Mouse (Mus musculus): ENCODE data around the gene Gab2. TPM values are rescaled to one million over a fixed set of nuclear protein-coding genes. Genes with fewer than 3 reads are reported as not detected.

The Gab2 gene
- polyA plus RNA-seq, 1 experiment, result 9.2 TPM

- Histone ChIP-seq H3K4me3 (replicated peaks; ENCODE audit: control insufficient read depth, low read depth, low read length) (no peak overlapping the region), H3K4me1 (ENCODE audit: control insufficient read depth, insufficient read depth, low read length) (no peaks in the 10 kb centered on the region), H3K27ac (ENCODE audit: control insufficient read depth, insufficient read depth, low read depth, low read length, poor library complexity) (no peak overlapping the region)
- 79% methylated on average over 5 of the region's 5 CpGs for WGBS
- TF ChIP-seq CTCF (IDR thresholded peaks at IDR 0.05; ENCODE audit: control insufficient read depth, insufficient read depth, low read length), result no peak
- no peak for TF ChIP-seq POLR2A (IDR thresholded peaks at IDR 0.05; ENCODE audit: borderline replicate concordance, control insufficient read depth, low read depth, low read length)
These were observed 267.4 kb downstream of the Gab2 start for GRCm38 (mm10) chr7:97348836-97349235.

GRCm38 (mm10) chr7:97349438-97349837 lies 268.1 kb downstream of the Gab2 start:
- no peak overlapping the region for H3K27ac ChIP-seq (ENCODE audit: control insufficient read depth, insufficient read depth, low read depth, low read length, poor library complexity)
- H3K4me1 ChIP-seq (ENCODE audit: control insufficient read depth, insufficient read depth, low read length), result no peaks in the 10 kb centered on the region
- no peak for TF ChIP-seq POLR2A (IDR thresholded peaks at IDR 0.05; ENCODE audit: borderline replicate concordance, control insufficient read depth, low read depth, low read length)
- no peak for TF ChIP-seq CTCF (IDR thresholded peaks at IDR 0.05; ENCODE audit: control insufficient read depth, insufficient read depth, low read length)
- no peak overlapping the region for H3K4me3 ChIP-seq (replicated peaks; ENCODE audit: control insufficient read depth, low read depth, low read length)
- WGBS, result 84% methylated on average over 6 of the region's 6 CpGs

GRCm38 (mm10) chr7:97350891-97351290 lies 269.5 kb downstream of the Gab2 start:
- H3K27ac ChIP-seq (ENCODE audit: control insufficient read depth, insufficient read depth, low read depth, low read length, poor library complexity), result no peak overlapping the region
- TF ChIP-seq POLR2A (IDR thresholded peaks at IDR 0.05; ENCODE audit: borderline replicate concordance, control insufficient read depth, low read depth, low read length), result no peak
- no peak for TF ChIP-seq CTCF (IDR thresholded peaks at IDR 0.05; ENCODE audit: control insufficient read depth, insufficient read depth, low read length)
- H3K4me1 ChIP-seq (ENCODE audit: control insufficient read depth, insufficient read depth, low read length), result no peaks in the 10 kb centered on the region; the same call in 1 of the 2 replicates
- 90% methylated on average over 5 of the region's 5 CpGs for WGBS
- no peak overlapping the region for H3K4me3 ChIP-seq (replicated peaks; ENCODE audit: control insufficient read depth, low read depth, low read length)

GRCm38 (mm10) chr7:97351792-97352513 lies 270.6 kb downstream of the Gab2 start:
- 81% methylated on average over 11 of the region's 11 CpGs for WGBS
- no peaks in the 10 kb centered on the region; the same call in 1 of the 2 replicates for H3K4me1 ChIP-seq (ENCODE audit: control insufficient read depth, insufficient read depth, low read length)
- TF ChIP-seq POLR2A (IDR thresholded peaks at IDR 0.05; ENCODE audit: borderline replicate concordance, control insufficient read depth, low read depth, low read length) (no peak), CTCF (IDR thresholded peaks at IDR 0.05; ENCODE audit: control insufficient read depth, insufficient read depth, low read length) (no peak)
- no peak overlapping the region for H3K27ac ChIP-seq (ENCODE audit: control insufficient read depth, insufficient read depth, low read depth, low read length, poor library complexity)
- H3K4me3 ChIP-seq (replicated peaks; ENCODE audit: control insufficient read depth, low read depth, low read length), result no peak overlapping the region

DNA sequence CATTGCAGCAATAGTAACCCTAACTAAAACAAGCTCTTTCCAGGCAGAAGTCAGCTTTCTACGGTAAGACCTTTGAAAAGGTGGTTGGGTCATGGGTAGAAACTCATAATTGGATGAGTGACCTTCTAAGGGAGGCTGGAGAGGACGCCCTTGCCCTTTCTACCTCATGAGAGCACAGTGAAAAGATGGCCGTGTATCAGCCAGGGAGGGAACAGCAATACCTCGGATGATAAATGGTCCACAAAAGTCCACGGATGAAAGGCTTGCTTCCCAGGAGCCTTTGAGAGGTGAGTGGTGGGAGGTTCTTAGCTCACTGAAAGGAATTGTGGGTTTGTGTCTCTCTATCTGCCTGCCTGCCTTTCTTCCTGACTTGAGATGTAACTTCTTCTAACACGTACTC lies 272.0 kb downstream of the Gab2 start:
- TF ChIP-seq CTCF (IDR thresholded peaks at IDR 0.05; ENCODE audit: control insufficient read depth, insufficient read depth, low read length) (no peak), POLR2A (IDR thresholded peaks at IDR 0.05; ENCODE audit: borderline replicate concordance, control insufficient read depth, low read depth, low read length) (no peak)
- no peaks in the 10 kb centered on the region; the same call in 1 of the 2 replicates for H3K4me1 ChIP-seq (ENCODE audit: control insufficient read depth, insufficient read depth, low read length)
- H3K4me3 ChIP-seq (replicated peaks; ENCODE audit: control insufficient read depth, low read depth, low read length), result no peak overlapping the region
- H3K27ac ChIP-seq (ENCODE audit: control insufficient read depth, insufficient read depth, low read depth, low read length, poor library complexity), result no peak overlapping the region
- WGBS, result 81% methylated on average over 6 of the region's 6 CpGs

- TF ChIP-seq POLR2A (IDR thresholded peaks at IDR 0.05; ENCODE audit: borderline replicate concordance, control insufficient read depth, low read depth, low read length), result no peak
- TF ChIP-seq CTCF (IDR thresholded peaks at IDR 0.05; ENCODE audit: control insufficient read depth, insufficient read depth, low read length), result no peak
- no peaks in the 10 kb centered on the region; the same call in 1 of the 2 replicates for H3K4me1 ChIP-seq (ENCODE audit: control insufficient read depth, insufficient read depth, low read length)
- H3K4me3 ChIP-seq (replicated peaks; ENCODE audit: control insufficient read depth, low read depth, low read length), result no peak overlapping the region
- 40% methylated on average over 13 of the region's 13 CpGs for WGBS
- H3K27ac ChIP-seq (ENCODE audit: control insufficient read depth, insufficient read depth, low read depth, low read length, poor library complexity), result peak overlapping the region; percentile 57
These were observed 273.9 kb downstream of the Gab2 start for GRCm38 (mm10) chr7:97355068-97355841.

- Histone ChIP-seq H3K27ac (ENCODE audit: control insufficient read depth, insufficient read depth, low read depth, low read length, poor library complexity) (no peak overlapping the region; the same call in 1 of the 2 replicates), H3K4me3 (replicated peaks; ENCODE audit: control insufficient read depth, low read depth, low read length) (no peak overlapping the region), H3K4me1 (ENCODE audit: control insufficient read depth, insufficient read depth, low read length) (no peaks in the 10 kb centered on the region; the same call in 1 of the 2 replicates)
- TF ChIP-seq POLR2A (IDR thresholded peaks at IDR 0.05; ENCODE audit: borderline replicate concordance, control insufficient read depth, low read depth, low read length) (no peak), CTCF (IDR thresholded peaks at IDR 0.05; ENCODE audit: control insufficient read depth, insufficient read depth, low read length) (no peak)
- 51% methylated on average over 5 of the region's 5 CpGs for WGBS
These were observed 274.9 kb downstream of the Gab2 start for GRCm38 (mm10) chr7:97356253-97356652.

GRCm38 (mm10) chr7:97356875-97357276 lies 275.5 kb downstream of the Gab2 start:
- no peak for TF ChIP-seq POLR2A (IDR thresholded peaks at IDR 0.05; ENCODE audit: borderline replicate concordance, control insufficient read depth, low read depth, low read length)
- TF ChIP-seq CTCF (IDR thresholded peaks at IDR 0.05; ENCODE audit: control insufficient read depth, insufficient read depth, low read length), result no peak
- WGBS, result 55% methylated on average over 5 of the region's 5 CpGs
- no peaks in the 10 kb centered on the region; the same call in 1 of the 2 replicates for H3K4me1 ChIP-seq (ENCODE audit: control insufficient read depth, insufficient read depth, low read length)
- H3K4me3 ChIP-seq (replicated peaks; ENCODE audit: control insufficient read depth, low read depth, low read length), result no peak overlapping the region
- peak overlapping the region; percentile 46; the same call in 1 of the 2 replicates for H3K27ac ChIP-seq (ENCODE audit: control insufficient read depth, insufficient read depth, low read depth, low read length, poor library complexity)

Measured in bone marrow, adult 2 months (tissue).